Mouse (Mus musculus) liver, postnatal 0 days (tissue): ENCODE data around the gene Gm13283.
"Not testable (repeated sequence)": the region's sequence is repeated elsewhere in the genome, so short reads cannot be mapped to it uniquely, and the experiment has no call there.

Experiments
- CTCF ChIP-seq: sonication (generic); IDR thresholded peaks from 2 replicates; pipeline ENCODE4 v1.5.1; 2016; ENCODE audit warnings: antibody characterized with exemption, low read depth
- EP300 ChIP-seq: IDR thresholded peaks from 2 replicates; pipeline ENCODE4 v1.6.1; 2016; ENCODE audit warnings: antibody characterized with exemption, low read depth, mild to moderate bottlenecking

- TF ChIP-seq CTCF, EP300: not testable (repeated sequence)
These were observed 39.4 kb downstream of the Gm13283 start, which contains the start of gene Gm13285 for GRCm38 (mm10) chr4:88799365-88799764.
